Mouse (Mus musculus) spleen, adult 2 months (tissue): ENCODE data around the gene Fam219b. TPM values are rescaled to one million over a fixed set of nuclear protein-coding genes. Genes with fewer than 3 reads are reported as not detected.

ENCODE experiments used
- DNase-seq, 2 experiments: peaks; one replicate each; pipeline versions ENCODE4 v3.0.0 to v3.0.0-alpha.2; 2012 to 2021; ENCODE audit warnings: low spot score in 2 of 2, low read depth in 1 of 2
- H3K27ac ChIP-seq: fragments of 200-500 bp; 2 replicates; pipeline ENCODE4 v1.5.1; 2012; ENCODE audit warnings: low read length, inconsistent platforms; ENCODE audit not compliant: insufficient read depth
- H3K27me3 ChIP-seq: fragments of 200-500 bp; 2 replicates; pipeline ENCODE4 v1.6.1; 2012; ENCODE audit warnings: mild to moderate bottlenecking, moderate library complexity, low read length, inconsistent platforms; ENCODE audit not compliant: control insufficient read depth, insufficient read depth
- H3K36me3 ChIP-seq: fragments of 200-500 bp; 2 replicates; pipeline ENCODE4 v1.6.1; 2012; ENCODE audit warnings: mild to moderate bottlenecking, low read length, inconsistent platforms; ENCODE audit not compliant: control insufficient read depth, insufficient read depth
- H3K4me1 ChIP-seq: fragments of 200-500 bp; 2 replicates; pipeline ENCODE4 v1.6.1; 2011; ENCODE audit warnings: inconsistent platforms; ENCODE audit not compliant: control insufficient read depth, insufficient read depth, insufficient read length
- H3K4me3 ChIP-seq: fragments of 200-500 bp; 2 replicates; pipeline ENCODE4 v1.5.1; 2011; ENCODE audit warnings: mild to moderate bottlenecking, inconsistent platforms; ENCODE audit not compliant: insufficient read depth, insufficient read length; ENCODE audit errors: extremely low read depth
- CTCF ChIP-seq: fragments of 200-500 bp; IDR thresholded peaks from 2 replicates; pipeline ENCODE4 v1.5.1; 2011; ENCODE audit warnings: mild to moderate bottlenecking, inconsistent platforms; ENCODE audit not compliant: insufficient read depth, insufficient read length, insufficient replicate concordance; ENCODE audit errors: extremely low read depth
- POLR2A ChIP-seq: fragments of 200-500 bp; IDR thresholded peaks from 2 replicates; pipeline ENCODE4 v1.6.1; 2011; ENCODE audit warnings: low read depth, low read length, inconsistent platforms
- WGBS: fragments of 180-500 bp; shearing (Covaris S2); methylation state at CpG from one replicate; pipeline ENCODE4 v1.1.7; 2018; 5-methylcytosine and 5-hydroxymethylcytosine counted together
- polyA plus RNA-seq: library from polyadenylated mRNA; depleted of rRNA; stranded (reverse); fragments of >200 nt; gene quantifications from 2 replicates; pipeline ENCODE4 v1.2.3, GENCODE M21; 2012

The Fam219b gene
- polyA plus RNA-seq, 1 experiment: 4.1 TPM

DNA sequence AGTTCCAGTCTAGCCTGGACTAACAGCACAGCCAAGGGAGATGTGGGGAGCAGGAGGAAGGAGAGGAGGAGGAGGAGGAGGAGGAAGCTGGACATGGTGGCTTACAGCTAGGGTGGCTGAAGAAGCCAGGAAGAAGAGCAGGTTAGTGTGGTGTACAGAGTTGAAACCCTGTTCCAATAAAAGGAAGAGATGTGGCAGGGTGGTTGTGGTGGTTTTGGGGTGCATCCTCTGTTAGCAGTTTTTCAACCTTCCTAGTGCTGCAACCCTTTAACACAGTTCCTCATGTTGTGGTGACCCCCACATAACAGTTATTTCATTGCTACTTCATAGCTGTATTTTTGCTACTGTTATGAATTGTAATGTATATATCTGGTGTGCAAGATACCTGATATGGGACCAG, 12.9 kb upstream of the Fam219b start:
- no peak for TF ChIP-seq POLR2A
- TF ChIP-seq CTCF: no peak
- Histone ChIP-seq H3K36me3 (peaks cover 5% of the 10 kb centered on the region; the same call in 1 of the 2 replicates), H3K27ac (0 out of 2 replicates have a peak overlapping the region, but pooled peaks have one; percentile 2), H3K4me1 (peaks cover 8% of the 10 kb centered on the region), H3K4me3 (no peak overlapping the region), H3K27me3 (no peaks in the 10 kb centered on the region)
- DNase-seq: no peak

DNA sequence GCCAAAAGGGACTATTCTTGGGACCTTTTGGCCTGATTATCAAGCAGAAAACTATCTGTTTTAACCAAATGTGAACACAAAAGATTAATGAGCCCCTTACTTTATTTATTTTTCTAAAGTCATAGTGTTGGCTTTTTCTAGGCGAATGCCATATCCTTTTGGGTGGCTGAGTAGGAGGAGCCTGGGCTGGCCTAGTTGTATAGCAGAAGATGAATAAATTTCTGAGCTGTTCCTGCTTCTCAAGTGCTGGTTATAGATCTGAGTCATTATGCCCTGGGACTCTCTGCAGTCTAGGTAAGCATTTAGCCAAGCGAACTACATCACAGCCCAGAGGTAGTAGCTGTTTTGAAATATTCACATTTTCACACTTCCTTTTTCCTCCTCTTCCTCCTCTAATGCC, 11.8 kb upstream of the Fam219b start:
- H3K27me3 ChIP-seq: no peaks in the 10 kb centered on the region
- no peak overlapping the region for H3K4me3 ChIP-seq
- peaks cover 8% of the 10 kb centered on the region for H3K4me1 ChIP-seq
- H3K27ac ChIP-seq: no peak overlapping the region
- DNase-seq: no peak
- peaks cover 7% of the 10 kb centered on the region for H3K36me3 ChIP-seq
- no peak for TF ChIP-seq POLR2A
- TF ChIP-seq CTCF: no peak
- WGBS: 47% methylated on average over 2 of the region's 2 CpGs

DNA sequence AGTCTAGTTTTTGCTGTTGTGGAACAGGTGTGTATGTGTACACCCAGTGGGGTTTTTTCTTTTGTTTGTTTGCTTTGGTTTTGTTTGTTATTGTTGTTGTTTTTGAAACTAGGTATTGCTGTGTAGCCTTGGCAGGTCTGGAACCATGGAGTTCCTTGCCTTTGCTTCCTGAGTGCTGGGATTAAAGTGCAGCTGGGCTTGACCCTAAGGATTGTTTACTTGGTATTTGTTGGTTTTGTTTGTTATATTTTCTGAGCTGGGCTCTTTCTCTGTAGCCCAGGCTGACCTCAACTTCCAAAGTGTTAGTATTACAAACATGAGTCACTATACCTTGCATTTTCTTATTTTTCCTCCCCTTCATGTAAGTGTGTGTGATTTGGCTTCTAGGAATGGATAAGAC, 10.9 kb upstream of the Fam219b start:
- Histone ChIP-seq H3K36me3 (peaks cover 11% of the 10 kb centered on the region), H3K27me3 (no peaks in the 10 kb centered on the region), H3K4me3 (no peak overlapping the region), H3K4me1 (peaks cover 8% of the 10 kb centered on the region), H3K27ac (no peak overlapping the region)
- no peak for DNase-seq
- TF ChIP-seq CTCF (no peak), POLR2A (no peak)

DNA sequence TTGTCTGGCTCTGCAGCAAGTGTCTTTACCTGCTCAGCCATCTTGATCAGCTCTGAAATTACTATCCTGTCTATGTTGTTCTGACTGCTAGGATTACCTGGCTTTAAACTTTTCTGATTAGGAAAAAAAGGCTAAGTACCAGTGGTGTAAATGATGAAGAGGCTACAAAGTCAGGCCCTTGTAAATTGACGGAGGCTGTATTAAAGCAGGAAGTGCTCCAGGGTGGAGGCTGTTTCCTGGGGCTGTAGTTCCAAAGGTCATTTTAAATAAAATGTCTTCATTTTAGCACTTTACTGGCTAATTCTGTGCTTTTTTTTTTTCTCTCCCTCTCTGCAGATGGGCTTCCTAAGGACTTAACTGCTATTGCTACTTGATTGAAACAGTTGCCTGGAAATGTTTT, 5.4 kb upstream of the Fam219b start:
- Histone ChIP-seq H3K27ac (no peak overlapping the region), H3K4me3 (no peak overlapping the region), H3K36me3 (peaks cover 17% of the 10 kb centered on the region), H3K27me3 (no peaks in the 10 kb centered on the region), H3K4me1 (peaks cover 2% of the 10 kb centered on the region; the same call in 1 of the 2 replicates)
- TF ChIP-seq CTCF (no peak), POLR2A (no peak)
- 93% methylated on average over 1 of the region's 1 CpGs for WGBS
- no peak for DNase-seq

DNA sequence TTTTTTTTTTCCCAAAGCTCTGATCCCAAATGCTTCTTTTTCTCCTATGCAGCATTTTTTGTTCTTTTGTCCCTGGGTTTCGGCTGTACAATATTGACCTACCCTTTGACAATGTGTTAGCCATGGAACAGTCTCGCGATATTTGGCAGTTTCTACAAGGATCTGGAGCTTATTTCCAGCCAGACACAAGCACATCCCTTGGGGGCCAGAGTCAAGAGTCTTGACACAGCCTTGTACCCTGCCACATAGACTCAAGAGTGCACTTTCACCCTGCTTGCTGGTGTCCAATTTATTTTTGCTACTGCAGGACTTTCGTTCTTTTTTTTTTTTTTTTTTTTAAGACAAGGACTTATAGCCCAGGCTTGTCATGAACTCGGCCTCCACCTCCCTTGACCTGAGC, 966 bp upstream of the Fam219b start:
- H3K4me3 ChIP-seq: no peak overlapping the region
- no peak overlapping the region for H3K27ac ChIP-seq
- WGBS: 85% methylated on average over 5 of the region's 5 CpGs
- H3K4me1 ChIP-seq: peaks cover 2% of the 10 kb centered on the region; the same call in 1 of the 2 replicates
- TF ChIP-seq CTCF (no peak), POLR2A (no peak)
- no peaks in the 10 kb centered on the region for H3K27me3 ChIP-seq
- no peak for DNase-seq
- H3K36me3 ChIP-seq: peaks cover 8% of the 10 kb centered on the region

DNA sequence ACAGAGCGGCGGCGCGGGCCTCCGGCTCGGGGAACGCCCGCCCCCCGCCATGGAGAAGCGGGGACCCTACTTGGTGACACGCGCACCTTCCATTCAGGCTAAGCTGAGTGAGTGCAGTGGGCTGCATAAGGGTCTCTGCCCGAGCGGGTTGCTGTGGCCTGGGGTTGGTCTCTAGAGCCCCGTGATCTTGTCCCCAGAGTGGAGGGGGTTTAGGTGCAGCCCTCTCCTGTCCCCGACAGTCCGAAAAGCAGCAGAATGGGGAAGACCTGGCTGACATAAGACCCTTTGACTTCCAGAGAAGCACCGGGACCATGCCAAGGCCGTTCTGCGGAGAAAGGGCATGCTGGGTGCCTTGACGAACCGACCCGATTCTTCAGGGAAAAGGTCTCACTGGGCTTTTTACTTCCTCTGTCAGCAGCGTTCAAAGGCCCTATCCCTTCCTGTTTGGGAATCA, 427 bp downstream of the Fam219b start:
- Histone ChIP-seq H3K27ac (peak overlapping the region; percentile 37), H3K4me1 (peaks cover 2% of the 10 kb centered on the region; the same call in 1 of the 2 replicates), H3K36me3 (peaks cover 2% of the 10 kb centered on the region), H3K27me3 (no peaks in the 10 kb centered on the region), H3K4me3 (peak overlapping the region; percentile 59)
- TF ChIP-seq CTCF: no peak
- no peak; the same call in 1 of the 2 replicates for TF ChIP-seq POLR2A
- no peak for DNase-seq
- WGBS: under 1% methylated on average over 24 of the region's 24 CpGs

DNA sequence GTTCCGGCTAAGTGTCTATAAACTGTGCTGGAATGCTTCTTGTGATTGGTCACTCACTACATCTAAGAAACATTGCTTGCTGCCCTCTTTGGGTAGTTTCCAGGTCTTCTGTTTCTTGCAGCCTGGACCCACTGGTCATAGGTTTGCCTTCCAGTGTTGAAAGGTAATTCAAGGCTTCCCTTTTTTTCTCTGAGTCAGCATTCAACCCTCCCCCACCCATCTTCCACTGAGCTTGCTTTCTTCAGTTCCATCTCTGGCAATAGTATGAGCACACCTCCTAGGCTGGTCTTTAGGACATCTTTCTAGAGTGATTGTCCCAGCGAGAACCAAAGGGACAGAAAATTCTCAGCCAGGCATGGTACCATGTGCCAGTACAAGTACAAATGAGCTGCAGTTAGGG, 2.2 kb downstream of the Fam219b start:
- WGBS: 92% methylated on average over 2 of the region's 2 CpGs
- Histone ChIP-seq H3K27ac (no peak overlapping the region), H3K36me3 (peaks cover 3% of the 10 kb centered on the region), H3K27me3 (no peaks in the 10 kb centered on the region), H3K4me1 (peaks cover 2% of the 10 kb centered on the region; the same call in 1 of the 2 replicates), H3K4me3 (no peak overlapping the region)
- no peak for DNase-seq
- TF ChIP-seq CTCF (no peak), POLR2A (no peak)
